Mouse (Mus musculus): Measurements from ENCODE around the gene Pde4a.
"Not testable (repeated sequence)": the region's sequence is repeated elsewhere in the genome, so short reads cannot be mapped to it uniquely, and the experiment has no call there.

The Pde4a gene

DNA sequence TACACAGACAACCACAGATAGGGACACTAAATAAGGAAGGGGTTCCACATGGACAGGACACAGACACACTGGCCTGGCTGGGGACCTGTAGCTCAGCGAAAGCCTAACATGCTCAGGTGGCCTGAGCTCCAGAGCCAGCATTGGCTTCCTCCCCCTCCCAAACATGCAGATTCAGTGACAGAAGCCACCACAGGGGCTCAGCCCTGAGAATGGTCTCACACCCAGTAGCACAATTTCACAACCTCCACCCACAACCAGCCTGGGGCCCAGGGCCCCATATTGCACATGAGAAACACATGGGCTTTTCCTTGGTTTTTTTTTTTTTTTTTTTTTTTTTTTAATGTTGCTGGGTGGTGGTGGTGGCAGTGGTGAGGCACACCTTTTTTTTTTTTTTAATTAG lies 80.8 kb downstream of the Pde4a start:
- DNase-seq = no peak

GRCm38 (mm10) chr9:21248326-21248725 lies 82.8 kb downstream of the Pde4a start, which contains the start of gene S1pr5:
S1pr5 (minus strand) TSS chr9:21248443.
- no peak for DNase-seq

- no peak for DNase-seq
Observed at GRCm38 (mm10) chr9:21249629-21250508, 84.4 kb downstream of the Pde4a start.

GRCm38 (mm10) chr9:21250509-21250908 lies 85.0 kb downstream of the Pde4a start:
- DNase-seq = no peak

GRCm38 (mm10) chr9:21251116-21251735 lies 85.7 kb downstream of the Pde4a start:
- no peak for DNase-seq

DNA sequence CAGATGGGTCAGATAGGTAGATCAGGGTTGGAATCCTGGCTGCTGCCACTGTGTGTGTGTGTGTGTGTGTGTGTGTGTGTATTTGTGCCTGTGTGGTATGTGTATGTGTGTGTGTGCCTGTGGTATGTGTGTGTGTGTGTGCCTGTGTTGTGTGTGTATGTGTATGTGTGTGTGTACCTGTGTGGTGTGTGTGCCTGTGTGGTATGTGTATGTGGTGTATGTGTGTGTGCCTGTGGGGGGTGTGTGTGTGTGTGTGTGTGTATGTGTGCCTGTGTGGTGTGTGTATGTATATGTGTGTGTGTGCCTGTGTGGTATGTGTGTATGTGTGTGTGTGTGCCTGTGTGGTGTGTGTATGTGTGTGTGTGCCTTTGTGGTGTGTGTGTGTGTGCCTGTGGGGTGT lies 89.2 kb downstream of the Pde4a start:
- no peak for DNase-seq

DNA sequence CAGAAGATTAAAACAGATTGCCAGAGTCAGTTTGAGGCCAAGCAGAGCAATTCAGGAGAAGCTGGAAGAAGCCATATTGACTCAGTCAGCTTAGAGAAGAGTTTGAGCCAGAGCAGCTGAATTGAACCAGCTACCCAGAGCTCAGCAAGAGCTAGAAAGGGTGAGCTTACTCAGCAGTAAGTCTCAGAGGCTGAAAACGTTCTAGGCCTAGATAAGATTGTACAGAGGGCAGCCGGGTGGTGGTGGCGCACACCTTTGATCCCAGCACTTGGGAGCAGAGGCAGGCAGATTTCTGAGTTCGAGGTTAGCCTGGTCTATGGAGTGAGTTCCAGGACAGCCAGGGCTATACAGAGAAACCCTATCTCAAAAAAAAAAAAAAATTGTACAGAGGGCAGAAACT lies 90.8 kb downstream of the Pde4a start:
- DNase-seq = not testable (repeated sequence)

GRCm38 (mm10) chr9:21260491-21261040 lies 95.1 kb downstream of the Pde4a start:
- no peak for DNase-seq

DNA sequence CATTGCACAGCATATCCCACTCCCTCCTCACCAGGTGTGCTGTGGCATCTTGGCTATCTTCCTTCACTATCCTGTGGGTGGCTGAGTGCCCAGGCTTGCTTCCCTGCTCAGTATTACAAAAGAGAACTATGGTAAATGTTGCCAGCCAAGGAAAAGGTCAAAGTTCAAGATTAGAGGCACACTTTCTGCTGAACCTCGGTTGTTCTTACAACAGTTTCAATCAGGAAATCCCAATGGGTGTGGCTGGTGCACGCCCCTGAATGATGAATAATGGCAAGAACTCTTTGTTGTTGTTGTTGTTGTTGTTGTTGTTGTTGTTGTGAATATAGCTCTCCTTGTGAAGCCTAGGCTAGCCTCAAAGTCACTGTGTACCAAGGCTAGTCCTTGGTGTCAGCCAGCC lies 96.3 kb downstream of the Pde4a start:
- DNase-seq = no peak
